Mouse (Mus musculus) embryo, embryonic 9.5 days (tissue): ENCODE measurements around the gene Pfn1.

Experiments used
- DNase-seq: peaks from one replicate; pipeline ENCODE4 v3.0.0-alpha.2; 2017; ENCODE audit errors: extremely low spot score

Pfn1 gene

DNA sequence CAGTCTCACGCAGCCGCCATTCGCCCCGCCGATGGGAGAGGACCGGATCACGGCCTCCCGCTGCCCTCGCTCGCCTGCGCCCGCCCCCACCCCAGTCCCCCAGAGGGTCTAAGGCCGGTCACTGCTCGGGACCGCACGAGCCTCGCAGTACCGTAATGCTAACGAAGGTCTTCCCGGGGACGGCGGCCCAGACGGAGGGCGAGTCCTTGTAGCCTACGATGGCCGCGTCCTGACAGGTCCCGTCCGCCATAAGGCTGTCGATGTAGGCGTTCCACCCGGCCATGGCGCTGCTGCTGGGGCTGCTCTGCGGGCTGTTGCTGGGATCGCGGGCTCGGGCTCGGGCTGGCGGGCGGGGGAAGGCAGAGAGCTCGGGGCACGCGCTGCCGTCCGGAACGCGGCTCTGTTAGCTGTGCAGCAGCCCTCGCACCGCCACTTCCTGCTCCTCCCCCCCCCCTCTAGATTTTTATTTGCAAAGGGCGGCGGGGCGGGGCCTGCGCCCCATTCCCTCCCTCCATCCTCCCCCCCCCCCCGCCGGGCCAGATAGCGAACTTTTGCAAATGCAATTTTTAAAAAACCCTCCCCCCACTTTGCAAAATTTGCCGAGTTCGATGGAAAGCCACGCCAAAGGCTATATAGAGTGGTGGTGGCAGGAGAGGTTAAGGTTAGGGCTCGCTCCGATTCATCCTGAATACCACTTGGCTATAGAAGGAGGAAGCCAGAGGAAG, at the start of gene Pfn1:
Gene Pfn1 (minus strand): TSS at position 447 of the 725 bp plus-strand sequence.
- peak; percentile 85 for DNase-seq

DNA sequence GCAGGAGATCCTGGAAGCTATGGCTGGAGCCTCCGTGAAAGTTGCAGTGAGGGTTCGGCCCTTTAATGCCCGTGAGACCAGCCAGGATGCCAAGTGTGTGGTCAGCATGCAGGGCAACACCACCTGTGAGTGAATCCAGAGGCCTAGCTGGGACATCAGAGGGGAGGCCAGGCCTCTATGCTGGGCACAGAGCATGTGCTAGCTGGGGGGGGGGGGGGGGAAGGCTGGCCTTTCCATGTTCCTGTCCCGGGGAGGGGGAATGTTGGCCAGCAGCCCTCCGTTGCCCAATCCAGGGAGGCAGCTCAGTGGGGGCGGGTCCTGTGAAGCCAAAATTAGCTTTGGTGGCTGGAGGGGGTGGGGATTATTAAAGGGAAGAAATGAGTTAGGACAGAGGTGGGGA, 48.3 kb upstream of the Pfn1 start:
- DNase-seq, result no peak

DNA sequence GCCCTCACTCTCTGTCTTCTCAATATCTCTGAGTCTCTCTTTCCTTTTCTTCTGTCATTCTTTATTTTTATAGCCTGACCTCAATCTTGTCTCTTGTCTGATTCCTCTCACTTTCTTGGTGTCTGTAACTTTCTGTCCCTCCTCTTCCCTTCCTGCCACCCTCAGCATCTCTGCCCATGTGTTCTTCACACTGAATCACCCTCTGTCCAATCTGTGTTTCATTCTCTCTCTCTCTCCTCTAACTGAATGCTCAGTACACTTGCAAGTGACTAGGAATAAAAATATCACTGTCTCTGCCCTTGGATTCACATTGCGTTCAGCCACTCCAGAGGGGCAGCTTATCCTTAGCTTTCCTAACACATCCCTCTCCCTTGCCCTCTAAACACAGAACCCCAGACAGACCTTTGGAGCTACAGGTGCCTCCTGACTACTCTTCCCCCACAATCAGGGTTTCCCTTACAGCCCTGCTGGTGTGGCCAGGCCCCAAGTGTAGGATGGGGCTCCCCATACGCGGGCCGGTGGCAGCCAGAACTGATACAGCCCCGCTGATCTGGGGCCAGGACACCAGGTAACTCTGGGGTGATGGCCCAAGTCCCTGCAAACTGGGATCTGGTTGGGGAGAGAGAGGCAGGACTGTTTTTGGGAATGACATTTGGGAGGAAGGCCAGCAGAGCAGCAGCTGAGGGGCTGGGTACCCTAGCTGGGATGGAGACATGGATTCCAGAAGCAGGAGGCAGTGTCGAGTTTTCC, 47.7 kb upstream of the Pfn1 start:
- DNase-seq, result no peak

DNA sequence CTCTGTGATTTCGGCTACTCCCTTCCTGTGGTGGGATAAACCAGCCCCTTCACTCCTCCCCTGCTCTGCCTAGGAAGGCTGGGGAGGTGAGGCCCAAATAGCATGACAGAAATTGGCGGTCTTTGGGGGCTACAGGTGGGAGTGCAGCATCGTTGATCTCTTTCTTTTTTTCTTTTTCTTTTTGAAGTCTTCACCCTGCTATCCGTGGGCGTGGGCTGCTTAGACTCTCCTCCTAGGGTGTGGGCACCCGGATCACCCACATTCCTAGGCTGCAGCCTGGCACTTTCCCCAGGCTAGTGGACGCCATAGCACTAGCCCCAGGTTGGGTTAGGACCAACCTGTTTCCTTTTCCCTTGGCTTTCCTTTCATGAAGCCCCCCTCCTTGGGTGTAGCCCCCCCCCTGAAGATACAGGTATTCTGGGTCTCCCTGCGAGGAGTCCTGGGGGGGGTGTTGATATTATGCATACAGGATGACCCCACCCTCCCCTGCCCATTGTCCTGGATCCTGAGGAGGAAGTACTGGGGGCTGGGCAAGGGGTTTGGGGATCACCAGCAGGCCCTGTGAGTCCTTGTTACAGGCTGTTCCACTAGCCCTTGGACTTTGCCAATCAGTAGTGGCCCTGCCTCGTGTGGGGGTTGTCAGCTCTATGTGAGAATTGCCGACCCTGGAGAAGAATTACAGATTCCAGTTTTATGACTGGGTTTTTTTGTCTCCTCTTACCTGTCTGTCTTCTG, 46.9 kb upstream of the Pfn1 start:
- no peak for DNase-seq

DNA sequence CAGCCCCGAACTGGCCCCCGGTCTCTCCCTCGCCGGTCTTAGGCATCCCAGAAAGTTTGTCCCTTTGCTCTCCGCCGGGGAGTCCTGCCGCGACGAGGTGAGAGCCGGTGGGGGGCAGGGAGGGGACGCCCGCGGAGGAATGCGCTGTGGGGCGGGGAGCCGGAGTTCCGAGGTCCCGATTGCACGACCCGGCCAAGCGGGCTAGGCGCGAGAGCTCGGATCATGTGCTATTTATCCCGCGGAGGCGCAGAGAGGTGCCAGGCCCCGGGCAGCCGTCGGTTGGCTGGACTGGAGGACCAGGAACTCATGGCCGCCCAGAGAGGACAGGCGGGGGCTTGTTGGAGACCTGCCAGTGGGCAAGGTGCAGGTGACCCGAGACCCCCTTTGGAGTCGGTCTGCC, 46.2 kb upstream of the Pfn1 start:
- peak; percentile 74 for DNase-seq

DNA sequence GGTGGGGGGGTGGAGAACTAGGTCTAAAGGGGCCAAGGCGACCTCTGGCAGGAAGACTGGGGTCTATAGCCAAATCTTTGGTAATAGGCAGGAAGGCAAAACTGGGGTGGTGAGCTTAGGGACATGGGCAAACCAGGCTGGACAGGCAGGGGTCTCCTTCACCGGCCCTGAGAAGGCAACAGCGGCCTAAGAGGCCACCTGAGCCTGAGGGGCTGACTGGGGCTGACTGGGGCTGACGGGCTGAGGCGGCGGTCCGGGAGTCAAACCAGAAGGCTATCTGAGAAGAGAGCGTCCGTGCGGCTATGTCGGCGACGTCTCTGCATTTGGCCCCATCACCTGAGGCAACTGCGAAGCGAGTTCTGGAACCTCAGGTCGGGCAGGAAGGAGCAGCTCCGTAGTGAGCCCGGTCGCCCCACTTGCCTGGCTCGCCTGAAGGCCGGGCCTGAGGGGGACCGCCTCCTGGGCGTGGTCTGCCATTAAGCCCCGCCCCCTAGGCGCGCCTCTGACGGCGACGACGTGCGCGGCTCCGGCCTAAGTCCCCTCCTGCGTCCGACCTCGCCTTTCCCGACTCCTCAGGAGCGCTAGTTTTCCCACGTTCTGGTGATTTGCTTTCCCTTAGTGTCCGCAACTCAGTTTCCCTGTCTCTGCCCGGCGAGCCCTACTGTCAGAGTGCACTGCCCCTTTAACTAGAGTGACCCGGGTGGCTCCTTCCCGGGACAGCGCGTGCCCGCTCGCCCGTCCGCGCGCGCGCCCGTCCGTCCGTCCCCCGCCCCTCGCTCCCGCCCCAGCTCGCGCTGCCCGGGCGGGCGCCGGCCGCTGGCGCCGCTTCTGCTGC, 45.5 kb upstream of the Pfn1 start, which contains the start of the genes Inca1 and Kif1c:
Gene Inca1 (minus strand): TSS at position 434 of the 835 bp plus-strand sequence.
Gene Kif1c (plus strand): TSS at position 827 of the 835 bp plus-strand sequence.
- DNase-seq, result peak; percentile 95

DNA sequence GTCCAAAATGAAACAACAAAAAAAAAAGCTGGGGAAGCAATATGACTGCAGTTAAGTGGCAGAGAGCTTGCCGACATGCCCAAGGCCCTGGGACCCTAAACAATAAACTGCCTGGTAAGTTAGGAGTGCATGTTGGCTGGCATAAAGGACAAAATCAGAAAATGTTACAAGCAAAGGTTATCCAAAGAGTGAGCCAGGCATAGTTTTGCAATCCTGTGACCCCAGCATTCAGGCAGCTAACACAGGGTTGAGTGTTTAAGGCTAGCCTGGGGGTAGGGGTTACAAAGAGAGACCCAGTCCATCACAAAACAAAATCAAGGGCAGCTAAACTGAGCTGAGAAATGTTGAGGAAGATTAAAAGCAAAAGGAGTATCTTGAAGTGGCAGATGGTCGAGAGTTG, 44.6 kb upstream of the Pfn1 start:
- no peak for DNase-seq

DNA sequence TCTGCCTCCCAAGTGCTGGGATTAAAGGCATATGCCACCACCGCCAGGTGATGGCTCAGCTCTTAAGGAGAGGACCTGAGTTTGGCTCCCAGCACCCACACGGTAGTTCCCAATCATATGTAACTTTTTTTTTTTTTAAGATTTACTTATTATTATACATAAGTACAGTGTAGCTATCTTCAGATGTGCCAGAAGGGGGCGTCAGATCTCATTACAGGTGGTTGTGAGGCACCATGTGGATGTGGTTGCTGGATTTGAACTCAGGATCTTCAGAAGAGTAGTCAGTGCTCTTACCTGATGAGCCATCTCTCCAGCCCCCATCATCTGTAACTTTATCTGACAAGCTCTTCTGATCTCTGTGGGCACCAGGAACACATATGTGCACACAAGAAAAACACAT, 42.9 kb upstream of the Pfn1 start:
- DNase-seq, result no peak

DNA sequence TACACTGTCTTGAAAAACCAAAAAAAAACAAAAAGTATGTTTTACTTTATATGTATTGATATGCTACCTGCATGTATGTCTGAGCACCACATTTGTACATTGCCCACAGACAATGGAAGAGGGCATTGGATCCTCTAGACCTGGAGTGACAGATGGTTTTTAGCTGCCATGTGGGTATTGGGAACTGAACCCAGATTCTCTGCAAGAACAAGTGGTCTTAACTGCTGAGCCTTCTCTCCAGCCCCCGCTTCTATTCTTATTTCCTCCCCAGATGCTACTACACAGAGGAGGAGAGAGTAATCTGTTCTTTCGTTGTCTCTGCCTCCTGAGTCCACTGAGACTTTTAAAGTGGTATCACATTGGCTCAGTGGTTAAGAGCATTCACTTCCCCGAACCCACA, 39.1 kb upstream of the Pfn1 start:
- DNase-seq, result no peak

DNA sequence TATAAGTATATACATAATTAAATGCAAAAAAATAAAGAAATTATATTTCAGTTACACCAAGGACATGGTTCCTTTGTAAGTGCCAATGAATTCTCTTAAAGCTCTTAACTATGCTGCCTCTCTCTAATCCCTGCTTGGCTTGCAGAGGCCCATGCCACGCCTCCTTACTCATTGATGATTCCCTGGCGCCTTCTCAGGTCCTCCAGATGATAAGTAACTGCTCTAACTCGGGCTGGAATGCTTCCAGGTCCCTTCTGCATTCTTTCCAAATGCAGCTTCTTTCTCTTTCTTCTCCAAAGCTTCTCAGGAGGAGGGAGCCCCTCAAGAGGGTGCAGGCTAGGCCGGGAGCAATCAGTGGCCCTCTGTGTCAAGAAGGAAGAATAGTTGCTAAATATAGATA, 35.1 kb upstream of the Pfn1 start:
- no peak for DNase-seq

DNA sequence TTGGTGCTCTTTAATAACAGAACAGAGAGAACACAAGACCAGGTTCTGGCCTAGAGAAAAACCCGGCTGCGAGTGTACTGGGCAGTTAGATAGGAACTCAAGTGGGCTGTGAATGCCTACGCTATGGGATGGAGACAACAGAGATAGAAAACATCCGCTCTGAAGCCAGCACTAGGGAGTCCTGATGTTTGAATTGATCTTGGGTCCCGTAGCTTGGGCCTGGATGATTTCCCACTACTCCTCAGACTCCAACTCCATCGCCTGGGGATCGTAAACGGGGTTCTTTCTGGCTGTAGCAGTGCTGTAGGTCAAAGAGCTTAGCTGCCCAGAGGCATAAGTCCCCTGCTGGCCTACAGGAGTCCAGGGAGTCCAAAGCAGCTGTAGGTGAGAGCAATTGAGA, 33.9 kb upstream of the Pfn1 start:
- no peak for DNase-seq

DNA sequence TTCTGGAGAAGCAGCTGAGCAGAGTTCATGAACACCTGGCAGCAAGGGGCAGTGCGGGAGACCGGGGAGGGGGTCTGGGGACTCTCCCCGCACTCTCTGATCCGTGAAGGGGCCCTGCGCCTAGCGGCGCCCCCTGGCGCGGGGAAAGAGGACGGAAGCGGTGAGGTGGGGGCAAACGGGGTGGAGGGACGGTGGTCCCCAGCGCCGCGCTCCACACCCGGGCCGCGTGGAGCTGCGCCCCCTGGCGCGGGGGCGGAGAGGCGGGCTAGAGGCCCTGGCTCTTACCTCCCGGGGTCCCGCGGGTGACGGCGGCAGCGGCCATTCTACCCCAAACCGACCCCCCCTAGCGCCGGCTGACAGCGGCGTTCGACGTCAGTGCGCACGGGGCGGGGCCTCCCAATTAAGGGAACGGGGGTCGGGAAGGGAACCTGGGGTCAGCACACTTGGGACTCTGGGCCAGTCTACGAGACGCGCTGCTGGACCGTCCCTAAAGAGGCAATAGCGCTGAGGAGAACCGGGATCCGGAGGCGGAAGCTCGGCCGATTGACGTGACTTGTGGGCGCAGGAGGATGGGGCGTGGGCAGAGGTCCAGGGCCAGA, 33.3 kb upstream of the Pfn1 start, which contains the start of gene Camta2:
Gene Camta2 (minus strand): TSS at position 505 of the 599 bp plus-strand sequence.
- DNase-seq, result peak; percentile 94

DNA sequence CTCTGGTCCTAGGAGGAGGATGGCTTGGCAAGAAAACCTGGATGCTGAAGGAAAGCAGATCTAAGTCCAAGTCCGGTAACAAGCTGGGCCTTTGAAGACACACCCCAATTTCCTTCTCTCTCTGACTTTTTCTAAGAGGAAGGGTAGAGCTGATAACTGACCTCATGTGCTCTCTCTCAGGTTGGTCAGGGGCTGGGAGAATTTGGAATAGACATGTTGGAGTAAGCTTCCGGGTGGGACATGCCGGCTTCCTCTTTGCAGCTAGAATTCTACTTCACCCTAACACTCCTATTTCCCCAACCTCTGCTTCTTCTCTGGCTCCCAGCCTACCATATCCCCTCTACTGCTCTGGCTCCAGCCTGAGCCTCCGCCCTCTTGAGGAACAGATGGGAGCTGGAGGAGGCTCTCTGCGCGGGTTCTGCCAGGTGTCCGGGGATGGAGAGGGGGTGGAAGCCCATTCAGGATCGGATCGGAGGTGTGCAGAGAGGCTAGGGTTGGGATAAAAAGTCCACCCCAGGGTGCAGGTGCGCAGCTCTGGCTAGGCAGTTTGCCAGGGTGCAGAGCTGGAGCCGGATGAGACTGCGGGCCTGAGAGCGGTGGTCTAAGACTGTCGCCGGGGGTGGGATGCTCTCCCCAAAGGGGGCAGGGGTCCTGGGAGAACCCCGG, 32.6 kb upstream of the Pfn1 start:
- no peak for DNase-seq

DNA sequence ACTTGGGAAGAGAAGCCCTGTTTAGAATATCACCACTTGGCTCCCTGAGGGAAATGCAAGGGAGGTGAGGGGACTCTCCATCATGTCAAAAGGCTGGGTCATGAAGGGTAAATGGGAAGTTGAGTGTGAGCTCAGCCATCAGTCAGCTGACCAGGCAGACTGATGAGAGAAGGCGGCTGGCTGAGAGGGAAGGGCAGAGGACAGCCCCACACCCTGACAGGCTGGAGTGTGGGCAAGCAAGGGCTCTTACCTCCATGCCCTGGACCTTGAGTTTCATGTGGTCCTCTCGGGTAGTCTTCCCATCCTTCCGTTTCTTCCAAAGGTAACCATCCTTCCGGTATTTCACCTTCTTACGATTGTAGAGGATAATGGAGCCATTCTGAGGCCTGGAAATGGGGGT, 29.2 kb upstream of the Pfn1 start:
- no peak for DNase-seq

DNA sequence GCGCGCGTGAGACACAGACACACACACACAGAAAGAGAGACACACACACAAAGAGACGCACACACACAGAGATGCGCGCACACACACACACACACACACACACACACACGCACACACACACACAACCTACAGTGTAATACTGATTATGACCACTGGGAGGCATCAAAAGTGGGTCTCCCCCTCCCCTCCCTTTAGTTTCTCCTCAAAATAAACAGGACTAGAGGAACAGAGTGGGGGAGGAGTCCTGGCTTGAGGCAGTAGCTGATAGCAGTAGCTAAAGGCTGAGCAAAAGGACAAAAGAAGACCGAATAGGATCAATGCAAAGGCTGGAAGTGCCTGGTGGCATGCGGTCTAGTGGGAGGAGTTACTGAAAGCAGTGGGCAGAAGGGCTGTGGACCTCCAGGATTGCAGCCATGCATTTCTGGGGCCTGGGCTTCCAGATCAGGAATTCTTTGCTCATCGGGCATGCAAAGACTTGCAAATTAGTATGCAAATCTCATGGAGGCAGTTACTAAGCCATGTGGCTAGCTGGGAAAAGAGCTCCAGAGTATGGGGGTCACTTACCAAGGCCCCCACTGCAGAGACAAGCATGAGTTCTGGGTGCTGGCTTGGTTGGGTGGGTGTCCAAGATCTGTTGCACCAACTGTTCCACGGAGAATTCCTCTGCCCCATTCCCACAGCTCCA, 27.6 kb upstream of the Pfn1 start:
- peak; percentile 78 for DNase-seq

DNA sequence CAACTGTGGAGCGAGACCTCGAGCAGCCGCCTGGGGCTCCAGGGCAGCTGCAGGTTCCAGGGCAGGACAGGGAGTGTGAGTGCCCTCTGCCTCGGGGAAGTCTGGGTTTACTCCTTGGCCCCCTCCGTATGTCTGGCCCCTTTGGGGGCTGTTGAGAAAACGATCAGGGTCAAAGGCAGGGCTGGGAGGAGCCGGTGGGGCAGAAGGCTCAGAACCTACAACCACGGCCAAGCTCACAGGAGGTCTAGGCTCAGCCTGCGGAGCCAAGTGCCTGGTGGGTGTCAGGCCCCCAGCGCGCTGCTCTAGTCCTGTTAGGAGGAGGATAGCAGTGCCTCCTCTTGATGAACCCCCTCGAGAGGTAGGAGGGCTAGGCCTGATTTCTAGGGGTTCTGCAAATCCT, 26.7 kb upstream of the Pfn1 start:
- DNase-seq, result no peak

DNA sequence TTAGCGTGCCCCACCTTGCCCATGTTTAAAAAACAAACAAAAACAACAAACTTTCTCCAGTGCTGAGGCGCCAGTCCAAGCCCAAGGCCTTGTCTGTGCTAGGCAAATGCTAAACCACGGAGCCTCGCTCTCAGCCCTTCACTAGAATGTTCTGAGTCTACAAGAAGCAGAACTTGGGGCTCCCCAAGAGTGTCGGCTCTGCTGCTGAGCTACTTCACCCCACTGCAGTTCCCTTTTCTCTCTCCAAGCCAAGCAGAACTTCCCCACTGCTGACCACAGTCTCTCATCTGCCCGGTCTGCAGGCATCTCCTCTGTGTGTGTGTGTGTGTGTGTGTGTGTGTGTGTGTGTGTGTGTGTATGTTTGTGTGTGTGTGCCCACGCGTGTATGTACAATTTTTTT, 25.4 kb upstream of the Pfn1 start:
- no peak for DNase-seq

DNA sequence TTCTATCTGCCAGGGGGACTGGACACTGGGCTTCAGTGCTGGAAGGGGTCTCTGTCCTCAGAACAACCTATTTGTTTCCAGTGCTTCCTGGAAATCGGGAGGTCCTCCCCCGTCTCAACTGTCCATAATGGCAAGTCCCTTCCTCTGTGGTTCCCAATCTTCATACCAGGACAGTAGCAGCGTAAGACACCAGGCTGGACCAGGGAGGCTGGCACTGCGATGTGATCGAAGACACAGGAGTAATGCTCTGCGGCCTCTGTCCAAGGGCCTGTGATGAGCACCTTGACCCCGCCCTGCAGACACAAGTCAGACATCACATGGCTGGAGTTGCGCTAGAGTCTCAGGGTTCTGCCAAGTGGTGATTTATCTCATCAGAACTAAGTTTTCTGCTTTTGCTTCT, 24.9 kb upstream of the Pfn1 start:
- no peak for DNase-seq

DNA sequence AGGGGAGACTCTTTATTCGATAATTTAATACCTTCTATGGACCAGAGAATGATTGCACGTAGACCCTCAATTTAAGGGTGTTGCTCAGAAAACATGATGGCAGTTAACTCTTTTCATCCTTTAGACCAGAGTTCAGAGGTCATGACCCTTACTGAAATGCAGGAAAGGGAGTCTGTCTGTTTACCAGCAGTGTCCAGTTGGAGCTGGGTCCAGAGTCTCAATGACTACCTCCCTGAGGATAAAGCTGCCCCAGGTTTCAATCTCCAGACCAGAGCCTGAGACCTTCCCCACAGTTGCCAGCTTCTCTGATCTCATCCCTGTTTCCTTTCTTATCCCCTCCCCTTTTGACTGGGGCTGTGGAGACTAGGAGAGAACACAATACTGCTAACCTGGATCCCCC, 24.1 kb upstream of the Pfn1 start:
- no peak for DNase-seq

DNA sequence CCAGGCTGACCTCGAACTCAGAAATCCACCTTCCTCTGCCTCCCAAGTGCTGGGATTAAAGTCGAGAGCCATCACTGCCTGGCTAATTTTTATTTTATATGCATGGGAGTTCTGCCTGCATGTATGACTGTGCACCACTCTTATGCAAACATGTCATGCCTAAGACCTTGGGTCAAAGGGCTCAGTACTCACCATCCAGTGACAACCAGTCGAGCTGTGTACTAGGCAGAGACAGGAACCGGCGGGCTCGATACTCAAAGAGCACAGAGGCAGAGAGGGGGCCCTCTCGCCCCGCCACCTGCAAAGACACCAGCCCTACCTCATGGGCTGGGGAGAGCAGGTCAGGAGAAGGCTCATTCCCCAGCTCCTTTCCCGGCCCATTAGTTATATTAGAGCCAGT, 23.6 kb upstream of the Pfn1 start:
- DNase-seq, result no peak
